ENCODE assay signal across 9 mouse cellular contexts in the genomic region with DNA sequence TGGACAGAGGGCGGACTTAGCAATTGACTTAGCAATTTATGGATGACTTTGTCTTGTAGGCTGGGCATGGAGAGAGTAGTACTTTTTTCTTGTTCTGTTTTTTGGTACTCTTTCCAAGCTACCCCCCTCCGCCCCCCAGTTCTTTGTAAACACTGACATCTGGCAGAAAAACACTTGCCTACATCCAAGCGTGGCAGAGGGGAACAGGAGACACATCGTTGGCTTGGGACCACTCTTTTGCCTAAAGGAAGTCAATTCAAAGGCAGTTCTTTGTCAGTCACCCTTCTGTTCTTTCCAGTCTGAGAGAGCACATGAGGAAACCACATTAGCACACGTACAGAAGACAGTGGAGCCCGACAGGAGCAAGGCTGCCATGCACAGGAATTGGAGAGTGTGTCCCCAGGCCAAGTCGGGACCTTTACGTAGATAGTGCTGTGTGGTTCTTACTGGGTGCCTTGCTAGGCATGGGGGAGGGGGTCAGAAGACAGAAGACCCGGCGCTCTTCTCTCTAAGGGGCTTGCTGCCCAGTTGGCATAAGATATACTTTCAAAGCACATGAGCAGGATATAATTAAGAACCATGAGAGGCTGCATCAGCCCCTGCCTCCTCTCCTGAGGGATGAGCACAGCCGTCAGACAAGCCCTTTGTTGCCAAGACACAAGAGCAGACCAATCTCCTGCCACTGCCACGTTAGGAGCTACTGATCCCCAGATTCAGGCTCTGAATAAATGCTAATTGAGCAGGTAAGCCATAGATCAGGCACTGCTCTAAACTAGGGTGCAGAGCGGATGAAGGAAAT. TPM values are rescaled to one million over a fixed set of nuclear protein-coding genes. Genes with fewer than 3 reads are reported as not detected.
DNase-seq lines count a peak whose midpoint lies in the region; ATAC-seq and TF ChIP-seq lines count a peak whose summit lies in the region.
"Had no signal": no experiment of that assay in that cellular context is flagged by ENCODE, and none has a peak within 500 bp of the region (broad histone marks: within the 10 kb centered on the region; RNA-seq: fewer than 3 reads in every experiment).

No protein-coding gene starts in this region.

- H3K4me1 ChIP-seq in lung, embryonic 16.5 days (replicated peaks; ENCODE audit: control insufficient read depth, insufficient read depth, low read length): peaks cover 36% of the 10 kb centered on the region
- H3K4me1 ChIP-seq in embryonic facial prominence, embryonic 13.5 days: peaks cover 56% of the 10 kb centered on the region
- peaks cover 50% of the 10 kb centered on the region for H3K4me1 ChIP-seq in hindbrain, embryonic 14.5 days (replicated peaks; ENCODE audit: control insufficient read depth, insufficient read depth, low read length)
- H3K4me1 ChIP-seq in midbrain, postnatal 0 days (ENCODE audit: insufficient read depth, low read length): peaks cover 12% of the 10 kb centered on the region

- H3K4me2 ChIP-seq in lung, embryonic 16.5 days (ENCODE audit: low read depth, low read length): no peak overlapping the region
- no peak overlapping the region for H3K4me2 ChIP-seq in embryonic facial prominence, embryonic 13.5 days
- peak overlapping the region; percentile 27 for H3K4me2 ChIP-seq in hindbrain, embryonic 14.5 days (replicated peaks)
- H3K4me2 ChIP-seq in midbrain, postnatal 0 days (ENCODE audit: low read depth, low read length, poor library complexity, severe bottlenecking): 0 out of 2 replicates have a peak overlapping the region, but pooled peaks have one; percentile 15

- WGBS in lung, embryonic 16.5 days: 66% methylated on average over 13 of the region's 13 CpGs
- WGBS in embryonic facial prominence, embryonic 13.5 days: 48% methylated on average over 13 of the region's 13 CpGs
- WGBS in hindbrain, embryonic 14.5 days: 32% methylated on average over 13 of the region's 13 CpGs
- 35% methylated on average over 13 of the region's 13 CpGs for WGBS in midbrain, postnatal 0 days

- no peak overlapping the region for H3K9ac ChIP-seq in lung, embryonic 16.5 days (ENCODE audit: low read length)
- no peak overlapping the region for H3K9ac ChIP-seq in embryonic facial prominence, embryonic 13.5 days
- H3K9ac ChIP-seq in hindbrain, embryonic 14.5 days: peak overlapping the region; percentile 1; the same call in 1 of the 2 replicates
- H3K9ac ChIP-seq in midbrain, postnatal 0 days (replicated peaks; ENCODE audit: low read length, poor library complexity, severe bottlenecking): 0 out of 2 replicates have a peak overlapping the region, but pooled peaks have one; percentile 33

- H3K27ac ChIP-seq in lung, embryonic 16.5 days (ENCODE audit: low read length): peak overlapping the region; percentile 59
- peak overlapping the region; percentile 18 for H3K27ac ChIP-seq in embryonic facial prominence, embryonic 13.5 days
- peak overlapping the region; percentile 80 for H3K27ac ChIP-seq in hindbrain, embryonic 14.5 days
- peak overlapping the region; percentile 6; the same call in 1 of the 2 replicates for H3K27ac ChIP-seq in midbrain, postnatal 0 days (ENCODE audit: low read depth, low read length)

- no peaks in the 10 kb centered on the region for H3K9me3 ChIP-seq in lung, embryonic 16.5 days (ENCODE audit: control insufficient read depth, low read length)
- H3K9me3 ChIP-seq in embryonic facial prominence, embryonic 13.5 days: no peaks in the 10 kb centered on the region
- no peaks in the 10 kb centered on the region for H3K9me3 ChIP-seq in hindbrain, embryonic 14.5 days (ENCODE audit: control insufficient read depth, low read length)
- H3K9me3 ChIP-seq in midbrain, postnatal 0 days (ENCODE audit: low read length): no peaks in the 10 kb centered on the region

- no peak for DNase-seq in lung, postnatal 14 days
- DNase-seq in hindbrain, embryonic 14.5 days (ENCODE audit: low spot score): no peak
- DNase-seq in midbrain, postnatal 0 days (ENCODE audit: low spot score): peak; percentile 81
- DNase-seq in right cerebral cortex, postnatal 4 days: no peak
- no peak for DNase-seq in gastrocnemius, postnatal 25 days
- no peak for DNase-seq in layer of hippocampus, adult 8-10 months (ENCODE audit: low spot score in 2 of 2)
- DNase-seq: heart, postnatal 14 days had no signal

- TF ChIP-seq CTCF in midbrain, postnatal 0 days (IDR thresholded peaks at IDR 0.05): no peak

- H3K4me3 ChIP-seq in lung, embryonic 16.5 days (ENCODE audit: low read length): no peak overlapping the region
- H3K4me3 ChIP-seq in embryonic facial prominence, embryonic 13.5 days: no peak overlapping the region
- H3K4me3 ChIP-seq in hindbrain, embryonic 14.5 days (replicated peaks; ENCODE audit: low read length): no peak overlapping the region
- no peak overlapping the region for H3K4me3 ChIP-seq in midbrain, postnatal 0 days (ENCODE audit: low read depth, low read length)

- H3K27me3 ChIP-seq in lung, embryonic 16.5 days (ENCODE audit: control insufficient read depth, insufficient read depth, low read depth, low read length): no peaks in the 10 kb centered on the region
- H3K27me3 ChIP-seq in embryonic facial prominence, embryonic 13.5 days: no peaks in the 10 kb centered on the region
- H3K27me3 ChIP-seq in hindbrain, embryonic 14.5 days (ENCODE audit: control insufficient read depth, insufficient read depth, low read length): no peaks in the 10 kb centered on the region
- H3K27me3 ChIP-seq in midbrain, postnatal 0 days (ENCODE audit: insufficient read depth, low read length): no peaks in the 10 kb centered on the region

- ATAC-seq in lung, embryonic 16.5 days (ENCODE audit: low read depth): no peak
- ATAC-seq in embryonic facial prominence, embryonic 13.5 days (ENCODE audit: insufficient number of reproducible peaks, insufficient read depth, low FRiP score, low TSS enrichment, low read depth): no peak
- ATAC-seq in hindbrain, embryonic 14.5 days (ENCODE audit: low FRiP score): no peak
- no peak for ATAC-seq in midbrain, postnatal 0 days (ENCODE audit: low FRiP score)

- no peaks in the 10 kb centered on the region for H3K36me3 ChIP-seq in lung, embryonic 16.5 days (ENCODE audit: control insufficient read depth, insufficient read depth, low read length)
- no peaks in the 10 kb centered on the region for H3K36me3 ChIP-seq in embryonic facial prominence, embryonic 13.5 days
- no peaks in the 10 kb centered on the region for H3K36me3 ChIP-seq in hindbrain, embryonic 14.5 days (replicated peaks; ENCODE audit: control insufficient read depth, insufficient read depth)
- no peaks in the 10 kb centered on the region for H3K36me3 ChIP-seq in midbrain, postnatal 0 days (ENCODE audit: insufficient read depth, low read length)

RNA-seq across cellular contexts. Expression of a gene that starts 7.5 kb away (rescaled TPM):
- 15.8 and 16.3 TPM in 2 replicates for polyA plus RNA-seq in lung, embryonic 16.5 days (2015; fragmentation: Nextera tagmentation; extraction: Ambion mirVana)
- 18.6 and 19.8 TPM in 2 replicates for polyA plus RNA-seq in embryonic facial prominence, embryonic 13.5 days (2015; fragmentation: Nextera tagmentation; extraction: Ambion mirVana)
- polyA plus RNA-seq in hindbrain, embryonic 14.5 days (2014; fragmentation: Nextera tagmentation; extraction: Ambion mirVana): 17.4 and 19.7 TPM in 2 replicates
- 40.3 and 43.7 TPM in 2 replicates for total RNA-seq in midbrain, postnatal 0 days (2014; rRNA removed)
- 26.3 and 29.2 TPM in 2 replicates for polyA plus RNA-seq in midbrain, postnatal 0 days (2015; fragmentation: Nextera tagmentation; extraction: Ambion mirVana)
- total RNA-seq in gastrocnemius, postnatal 25 days (2021): 1 to 10 TPM; 1.6 to 2.5 TPM
- total RNA-seq in layer of hippocampus, adult 8-10 months (2022): 10 to 100 TPM; 22.0 to 27.7 (median 25.9) TPM

RNA-seq across cellular contexts. Expression of a gene that starts 38.5 kb away (rescaled TPM):
- polyA plus RNA-seq in lung, embryonic 16.5 days (2015; fragmentation: Nextera tagmentation; extraction: Ambion mirVana): 88.4 and 96.0 TPM in 2 replicates
- 69.9 and 71.1 TPM in 2 replicates for polyA plus RNA-seq in embryonic facial prominence, embryonic 13.5 days (2015; fragmentation: Nextera tagmentation; extraction: Ambion mirVana)
- 29.8 and 41.1 TPM in 2 replicates for polyA plus RNA-seq in hindbrain, embryonic 14.5 days (2014; fragmentation: Nextera tagmentation; extraction: Ambion mirVana)
- 15.2 and 22.3 TPM in 2 replicates for total RNA-seq in midbrain, postnatal 0 days (2014; rRNA removed)
- 30.6 and 33.7 TPM in 2 replicates for polyA plus RNA-seq in midbrain, postnatal 0 days (2015; fragmentation: Nextera tagmentation; extraction: Ambion mirVana)
- 1 to 10 TPM; 5.8 to 8.5 TPM for total RNA-seq in gastrocnemius, postnatal 25 days (2021)
- 10 to 100 TPM; 20.3 to 31.5 (median 25.9) TPM for total RNA-seq in layer of hippocampus, adult 8-10 months (2022)

RNA-seq across cellular contexts. Expression of a gene that starts 38.5 kb away (rescaled TPM):
- 3.5 and 3.9 TPM in 2 replicates for polyA plus RNA-seq in lung, embryonic 16.5 days (2015; fragmentation: Nextera tagmentation; extraction: Ambion mirVana)
- polyA plus RNA-seq in embryonic facial prominence, embryonic 13.5 days (2015; fragmentation: Nextera tagmentation; extraction: Ambion mirVana): 3.8 TPM in 2 replicates
- 3.4 and 3.8 TPM in 2 replicates for polyA plus RNA-seq in hindbrain, embryonic 14.5 days (2014; fragmentation: Nextera tagmentation; extraction: Ambion mirVana)
- 5.9 and 7.4 TPM in 2 replicates for total RNA-seq in midbrain, postnatal 0 days (2014; rRNA removed)
- 2.5 and 2.8 TPM in 2 replicates for polyA plus RNA-seq in midbrain, postnatal 0 days (2015; fragmentation: Nextera tagmentation; extraction: Ambion mirVana)
- under 1 TPM; 0.77 to 0.91 TPM for total RNA-seq in gastrocnemius, postnatal 25 days (2021)
- total RNA-seq in layer of hippocampus, adult 8-10 months (2022): 1 to 10 TPM; 6.2 to 7.5 (median 7.0) TPM

RNA-seq across cellular contexts. Expression of a gene that starts 52.0 kb away (rescaled TPM):
- polyA plus RNA-seq in lung, embryonic 16.5 days (2015; fragmentation: Nextera tagmentation; extraction: Ambion mirVana): 1.1 and 2.2 TPM in 2 replicates
- 0.90 and 2.3 TPM in 2 replicates for polyA plus RNA-seq in embryonic facial prominence, embryonic 13.5 days (2015; fragmentation: Nextera tagmentation; extraction: Ambion mirVana)
- 1.3 and 1.7 TPM in 2 replicates for polyA plus RNA-seq in hindbrain, embryonic 14.5 days (2014; fragmentation: Nextera tagmentation; extraction: Ambion mirVana)
- 1.2 and 1.6 TPM in 2 replicates for total RNA-seq in midbrain, postnatal 0 days (2014; rRNA removed)
- 2.4 and 3.2 TPM in 2 replicates for polyA plus RNA-seq in midbrain, postnatal 0 days (2015; fragmentation: Nextera tagmentation; extraction: Ambion mirVana)
- total RNA-seq in gastrocnemius, postnatal 25 days (2021): not detected
- 1 to 10 TPM; 1.3 to 2.1 (median 1.8) TPM for total RNA-seq in layer of hippocampus, adult 8-10 months (2022)

Comparison
In these comparisons a context has a peak if more than half of its experiments do, and no peak if none do; other contexts are left out.
1. H3K27ac ChIP-seq: peak in every context shown above with its lines; median percentile 80 in hindbrain, embryonic 14.5 days; 59 in lung, embryonic 16.5 days; 18 in embryonic facial prominence, embryonic 13.5 days; 6 in midbrain, postnatal 0 days.
2. H3K4me2 ChIP-seq: peak in hindbrain, embryonic 14.5 days (single experiment) and midbrain, postnatal 0 days (single experiment); none in lung, embryonic 16.5 days (single experiment) and embryonic facial prominence, embryonic 13.5 days (single experiment).
3. H3K9ac ChIP-seq: peak in hindbrain, embryonic 14.5 days (single experiment) and midbrain, postnatal 0 days (single experiment); none in lung, embryonic 16.5 days (single experiment) and embryonic facial prominence, embryonic 13.5 days (single experiment).